Mouse (Mus musculus) right cerebral cortex, adult 18-20 months (tissue): ENCODE results near the gene Hist1h4d.
"Not testable (repeated sequence)": the region's sequence is repeated elsewhere in the genome, so short reads cannot be mapped to it uniquely, and the experiment has no call there.

Experiments used
- DNase-seq: peaks from one replicate; pipeline ENCODE4 v3.0.0; 2022; ENCODE audit warnings: mixed read lengths

The Hist1h4d gene

DNA sequence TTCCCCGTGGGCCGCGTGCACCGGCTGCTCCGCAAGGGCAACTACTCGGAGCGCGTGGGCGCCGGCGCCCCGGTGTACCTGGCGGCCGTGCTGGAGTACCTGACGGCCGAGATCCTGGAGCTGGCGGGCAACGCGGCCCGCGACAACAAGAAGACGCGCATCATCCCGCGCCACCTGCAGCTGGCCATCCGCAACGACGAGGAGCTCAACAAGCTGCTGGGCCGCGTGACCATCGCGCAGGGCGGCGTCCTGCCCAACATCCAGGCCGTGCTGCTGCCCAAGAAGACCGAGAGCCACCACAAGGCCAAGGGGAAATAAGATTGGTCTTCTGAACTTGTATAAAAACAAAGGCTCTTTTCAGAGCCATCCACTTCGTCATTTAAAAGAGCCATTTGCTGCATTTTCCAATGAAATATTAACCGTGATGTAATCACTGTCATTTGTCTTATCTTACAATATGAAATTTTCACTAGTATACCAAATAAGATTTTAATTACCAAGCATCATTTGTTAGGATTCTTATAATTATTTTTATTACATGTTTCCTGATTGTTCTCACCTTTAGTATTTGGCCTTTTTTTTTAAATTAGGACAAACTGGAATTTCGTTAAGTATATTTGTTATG is 6.7 kb upstream of the Hist1h4d start:
- not testable (repeated sequence) for DNase-seq

DNA sequence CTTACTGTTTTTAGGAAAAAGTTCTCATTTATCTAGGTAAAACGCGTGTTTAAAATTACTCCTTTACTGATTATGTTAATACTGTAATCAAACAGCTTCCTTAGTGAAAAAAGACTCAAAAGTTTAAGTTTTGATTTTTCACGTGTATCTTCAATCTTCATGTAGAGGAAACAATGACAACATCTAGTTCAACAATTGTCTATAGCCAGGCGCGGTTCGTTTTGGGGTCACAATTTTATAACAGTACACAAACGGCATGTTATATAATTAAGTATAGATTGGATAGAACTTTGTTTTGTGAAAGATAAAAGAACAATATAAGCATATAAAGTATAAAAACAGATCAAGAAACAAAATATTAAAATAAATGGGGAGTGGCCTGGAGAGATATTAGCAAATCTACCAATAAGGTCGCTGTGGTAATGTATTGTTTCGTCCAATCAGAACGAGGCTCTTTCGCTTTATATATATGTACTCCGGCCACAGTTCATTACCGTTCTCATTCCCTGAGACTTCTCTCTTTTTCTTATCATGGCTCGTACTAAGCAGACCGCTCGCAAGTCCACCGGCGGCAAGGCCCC is 6.0 kb upstream of the Hist1h4d start, which contains the start of gene Hist1h3d:
Gene Hist1h3d, plus strand, starts transcription at position 493 of the 581 bp plus-strand sequence.
- DNase-seq = peak; percentile 72

DNA sequence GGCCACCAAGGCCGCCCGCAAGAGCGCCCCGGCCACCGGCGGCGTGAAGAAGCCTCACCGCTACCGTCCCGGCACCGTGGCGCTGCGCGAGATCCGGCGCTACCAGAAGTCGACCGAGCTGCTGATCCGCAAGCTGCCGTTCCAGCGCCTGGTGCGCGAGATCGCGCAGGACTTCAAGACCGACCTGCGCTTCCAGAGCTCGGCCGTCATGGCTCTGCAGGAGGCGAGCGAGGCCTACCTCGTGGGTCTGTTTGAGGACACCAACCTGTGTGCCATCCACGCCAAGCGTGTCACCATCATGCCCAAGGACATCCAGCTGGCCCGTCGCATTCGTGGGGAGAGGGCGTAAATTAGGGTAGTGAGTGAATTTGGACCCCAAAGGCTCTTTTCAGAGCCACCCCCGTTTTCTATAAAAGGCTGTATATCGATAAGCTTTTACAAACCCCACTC is 5.5 kb upstream of the Hist1h4d start:
- not testable (repeated sequence) for DNase-seq

DNA sequence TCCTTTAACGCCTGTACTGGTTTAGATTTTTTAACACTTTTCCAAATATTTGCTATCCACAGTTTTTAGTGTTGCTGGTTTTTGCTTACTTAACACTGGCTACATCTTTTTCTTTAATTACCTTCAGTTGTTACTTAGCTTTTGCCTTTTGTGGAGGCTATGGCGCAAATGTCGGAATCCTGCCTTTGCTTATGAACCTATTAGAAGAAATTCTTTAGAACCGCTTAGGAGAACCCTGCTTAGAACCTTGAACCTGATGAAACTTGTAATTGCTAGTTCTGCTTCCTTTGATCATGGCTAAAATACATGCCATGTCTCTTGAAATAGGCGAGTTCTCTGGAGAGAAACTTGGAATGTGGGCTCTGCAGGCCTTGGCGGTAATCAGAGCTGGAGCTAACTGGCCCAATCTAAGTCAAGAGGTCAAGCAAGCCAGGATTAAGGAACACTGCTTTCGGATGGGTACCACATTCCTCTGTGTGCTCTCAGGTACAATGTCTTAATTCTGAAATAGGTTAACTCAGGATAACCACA is 5.0 kb upstream of the Hist1h4d start:
- no peak for DNase-seq

DNA sequence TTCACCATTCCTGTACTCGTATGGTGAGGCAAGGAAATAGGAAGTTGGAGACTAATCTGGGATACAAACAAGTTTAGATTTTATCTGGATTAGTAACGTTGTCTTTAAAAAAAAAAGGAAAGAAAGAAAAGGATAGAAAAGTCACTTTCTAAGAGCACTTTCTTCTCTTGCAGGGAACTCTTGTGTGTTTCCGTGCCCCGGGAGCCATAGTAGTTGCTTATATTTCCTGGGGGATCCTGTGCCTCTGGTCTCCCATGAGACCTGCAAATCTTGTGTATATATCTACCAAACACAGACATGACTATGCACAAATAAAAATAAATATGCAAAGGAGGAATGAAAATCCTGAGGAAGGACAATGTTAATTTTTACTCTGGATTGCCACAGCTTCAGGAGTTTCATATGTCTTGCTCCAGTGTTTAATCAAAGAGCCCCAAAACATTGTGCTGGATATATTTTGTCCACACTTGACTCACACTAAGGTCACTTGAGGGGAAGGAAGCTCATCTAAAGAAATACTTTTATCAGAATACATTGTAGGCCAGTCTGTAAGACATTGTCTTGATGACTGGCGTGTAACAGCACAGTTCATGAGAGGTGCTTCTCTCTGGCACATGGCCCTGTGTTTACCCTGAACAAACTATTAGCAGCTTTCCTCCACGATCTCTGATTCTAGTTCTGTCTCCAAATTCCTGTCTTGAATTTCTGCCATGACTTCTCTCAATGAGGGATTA is 4.3 kb upstream of the Hist1h4d start:
- DNase-seq = no peak

DNA sequence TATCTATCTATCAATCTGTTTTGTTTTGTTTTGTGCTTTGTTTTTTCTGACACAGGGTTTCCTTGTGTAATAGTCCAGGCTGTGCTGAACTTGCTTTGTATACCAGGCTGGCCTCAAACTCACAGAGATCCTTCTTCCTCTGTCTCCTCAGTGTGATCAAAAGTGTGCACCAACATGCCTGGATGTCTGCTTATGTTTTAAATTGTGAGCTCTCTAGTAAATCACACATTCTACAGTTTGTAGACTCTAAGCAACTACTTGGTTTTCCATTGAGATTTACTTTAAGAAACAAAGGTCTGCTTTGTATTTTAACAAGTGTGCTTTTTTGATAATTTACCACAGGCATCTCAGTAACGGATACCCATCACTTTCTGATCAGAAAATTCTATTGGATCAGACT is 3.6 kb upstream of the Hist1h4d start:
- no peak for DNase-seq

DNA sequence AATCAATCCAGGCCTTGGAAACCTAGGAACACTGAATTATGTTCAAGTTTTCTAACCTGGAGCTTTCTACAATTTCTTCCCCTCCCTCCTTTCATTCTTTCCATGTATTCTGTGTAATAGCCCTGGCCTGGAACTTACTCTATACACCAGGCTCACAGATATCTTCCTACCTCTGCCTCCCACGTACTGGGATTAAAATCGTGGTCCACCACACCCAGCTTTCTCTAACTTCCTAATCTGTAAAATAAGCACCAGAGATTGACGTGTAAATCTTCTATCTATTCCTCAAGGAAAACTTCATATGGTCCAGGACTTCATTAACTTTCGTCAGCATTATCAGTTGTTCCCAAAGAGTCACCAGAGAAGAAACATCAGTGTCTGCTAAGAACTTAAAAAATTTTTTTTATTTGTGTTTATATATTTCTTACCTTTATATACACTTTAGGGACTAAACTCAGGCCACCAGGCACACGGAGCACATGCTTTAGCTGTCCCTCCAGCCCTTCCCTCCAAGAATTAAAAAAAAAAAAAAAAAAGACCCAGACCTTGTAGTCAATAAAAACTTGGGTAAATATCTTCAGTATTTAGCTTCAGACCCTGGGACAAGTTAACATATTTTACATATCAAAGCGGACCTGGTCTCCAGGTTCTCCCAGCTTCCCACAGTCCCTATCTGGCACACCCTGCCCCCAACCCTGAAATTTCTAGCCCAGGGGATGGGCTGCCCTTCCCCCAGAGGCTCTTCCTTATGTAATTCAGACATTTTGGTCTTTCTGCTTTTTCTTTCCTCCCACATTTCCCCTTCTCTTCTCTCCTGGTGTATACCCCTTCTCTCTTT is 1.0 kb downstream of the Hist1h4d start:
- no peak for DNase-seq

DNA sequence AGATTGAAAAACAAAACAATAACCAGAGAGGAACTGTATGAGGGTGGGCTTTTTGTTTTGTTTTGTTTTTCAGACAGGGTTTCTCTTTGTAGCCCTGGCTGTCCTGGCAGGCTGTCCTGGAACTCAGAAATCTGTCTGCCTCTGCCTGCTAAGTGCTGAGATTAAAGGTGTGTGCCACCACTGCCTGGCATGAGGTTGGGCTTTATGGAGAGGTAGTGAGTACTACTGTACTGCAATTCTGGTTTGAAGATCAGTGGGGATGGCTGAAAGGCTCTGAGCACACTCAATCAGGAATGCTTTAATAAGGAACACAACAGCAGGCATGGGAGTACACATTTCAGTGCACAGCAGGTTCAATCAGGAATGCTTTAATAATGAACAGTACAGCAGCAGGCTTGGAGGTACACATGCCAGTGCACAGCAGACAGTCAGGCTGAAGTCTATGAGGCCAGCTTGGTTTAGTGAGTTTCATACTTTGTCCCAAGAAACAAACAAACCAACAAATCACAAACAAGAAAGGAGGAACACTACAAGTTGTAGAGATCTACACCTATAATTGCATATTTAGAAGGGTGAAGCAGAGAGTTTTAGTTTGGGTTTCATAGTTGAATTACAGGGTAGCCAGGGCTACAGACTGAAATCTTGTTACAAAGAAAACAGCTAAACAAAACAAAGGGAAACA is 2.1 kb downstream of the Hist1h4d start:
- DNase-seq = no peak

DNA sequence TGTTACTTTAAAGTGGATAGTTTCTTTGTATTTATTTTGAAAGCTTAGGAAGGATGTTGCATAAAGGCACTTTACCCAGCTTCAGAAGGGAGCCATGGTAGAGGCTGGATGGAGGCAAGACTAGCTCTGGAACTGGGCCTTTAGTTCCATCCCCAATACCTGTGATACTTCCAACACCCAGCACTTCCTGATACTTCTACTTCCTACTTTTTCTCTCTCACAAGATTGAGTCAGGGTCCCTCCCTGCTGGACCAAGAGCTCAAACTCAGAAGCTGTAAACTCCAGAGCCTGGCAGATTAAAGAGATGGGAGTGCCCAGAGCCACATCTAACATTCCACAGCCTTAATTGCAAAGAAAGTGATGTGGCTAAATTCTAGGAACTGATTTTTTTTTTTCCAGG is 2.9 kb downstream of the Hist1h4d start:
- DNase-seq = no peak

DNA sequence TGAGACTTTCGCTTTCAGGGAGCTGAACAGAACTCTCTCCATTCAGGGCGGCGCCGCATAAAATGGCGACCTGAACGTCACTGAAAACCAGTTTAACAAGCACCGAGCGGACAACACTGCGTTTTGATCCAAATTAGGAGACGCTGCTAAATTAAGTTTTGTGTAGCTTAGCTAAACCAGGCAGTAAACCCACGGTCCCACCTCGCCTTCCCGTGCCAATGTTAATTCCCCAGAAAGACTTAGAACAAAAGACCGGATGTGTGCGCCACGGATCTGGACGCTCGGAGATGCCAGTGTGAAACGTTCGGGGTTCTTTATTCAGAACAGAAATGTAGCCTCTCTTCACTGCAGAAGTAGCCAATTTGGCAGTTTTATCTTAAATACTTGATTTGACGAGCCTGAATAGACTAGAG is 3.6 kb downstream of the Hist1h4d start:
- DNase-seq = peak; percentile 73

DNA sequence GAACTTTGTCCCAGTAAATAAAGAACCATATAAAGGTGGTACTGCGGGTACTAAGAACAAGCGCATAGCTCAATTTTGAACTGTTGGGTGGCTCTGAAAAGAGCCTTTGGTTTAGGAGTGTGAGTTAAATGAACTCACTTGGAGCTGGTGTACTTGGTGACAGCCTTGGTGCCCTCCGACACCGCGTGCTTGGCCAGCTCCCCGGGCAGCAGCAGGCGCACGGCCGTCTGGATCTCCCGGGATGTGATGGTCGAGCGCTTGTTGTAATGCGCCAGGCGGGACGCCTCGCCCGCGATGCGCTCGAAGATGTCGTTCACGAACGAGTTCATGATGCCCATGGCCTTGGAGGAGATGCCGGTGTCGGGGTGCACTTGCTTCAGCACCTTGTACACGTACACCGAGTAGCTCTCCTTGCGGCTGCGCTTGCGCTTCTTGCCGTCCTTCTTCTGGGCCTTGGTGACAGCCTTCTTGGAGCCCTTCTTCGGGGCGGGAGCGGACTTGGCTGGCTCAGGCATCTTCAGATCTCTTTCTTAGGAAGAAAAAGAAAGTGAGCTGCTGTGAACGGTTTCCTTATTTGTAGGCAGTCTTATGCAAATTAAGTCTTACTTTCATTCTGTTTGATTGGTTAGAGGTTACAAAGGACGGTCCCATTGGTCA is 4.2 kb downstream of the Hist1h4d start:
- DNase-seq = peak; percentile 82

DNA sequence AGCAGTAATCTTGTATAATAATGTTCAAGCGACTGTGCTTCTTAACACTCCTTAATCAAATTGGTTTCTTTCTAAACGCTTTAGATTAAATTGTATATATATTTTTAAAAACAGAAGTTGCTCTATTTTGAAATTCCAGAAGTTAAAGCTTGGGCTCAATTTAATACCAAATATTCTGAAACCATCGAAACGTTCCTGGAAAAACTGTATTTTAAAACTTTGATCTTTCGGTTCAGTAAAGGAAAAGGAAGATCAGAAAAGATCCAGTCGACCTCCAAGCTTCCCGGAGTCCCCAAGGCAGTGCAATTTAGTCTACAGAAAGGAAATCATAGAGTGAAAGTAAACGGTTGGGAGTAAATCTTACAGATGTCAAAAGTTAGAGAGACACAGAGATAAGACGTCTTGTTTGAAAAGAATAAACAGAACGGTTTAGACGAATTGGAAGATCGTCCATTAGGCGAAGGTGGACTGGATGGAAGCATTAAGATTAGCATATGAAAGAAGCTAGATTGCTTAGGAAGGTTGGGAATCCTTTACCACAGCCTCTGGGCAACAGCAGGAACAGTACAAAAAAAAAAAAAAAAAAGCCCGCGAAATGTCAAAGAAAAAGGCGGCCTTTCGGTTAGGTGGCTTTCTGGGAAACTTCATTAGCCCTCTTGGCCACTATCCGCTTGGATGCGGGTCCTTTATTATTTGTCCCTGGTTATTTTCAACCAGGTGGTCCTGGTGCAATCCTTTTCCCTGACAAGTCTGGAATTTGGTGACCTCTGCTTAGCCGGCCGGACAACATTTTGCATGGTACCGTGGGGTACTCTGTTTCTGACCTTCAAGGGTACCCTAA is 4.9 kb downstream of the Hist1h4d start:
- DNase-seq = no peak

DNA sequence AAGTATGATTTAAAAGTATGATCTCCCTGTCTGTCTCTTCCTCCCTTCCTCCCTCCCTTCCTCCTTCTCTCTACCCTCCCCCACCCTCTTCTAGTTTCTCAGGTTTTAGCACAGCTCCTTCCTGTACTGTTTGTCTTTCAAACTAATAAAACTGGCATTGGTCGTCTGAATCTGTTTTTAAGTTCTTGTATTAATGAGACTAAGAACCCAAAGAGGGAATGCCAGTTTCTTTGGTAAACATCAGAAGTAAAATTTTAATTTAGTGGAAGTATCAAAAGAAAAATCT is 5.5 kb downstream of the Hist1h4d start:
- DNase-seq = no peak

DNA sequence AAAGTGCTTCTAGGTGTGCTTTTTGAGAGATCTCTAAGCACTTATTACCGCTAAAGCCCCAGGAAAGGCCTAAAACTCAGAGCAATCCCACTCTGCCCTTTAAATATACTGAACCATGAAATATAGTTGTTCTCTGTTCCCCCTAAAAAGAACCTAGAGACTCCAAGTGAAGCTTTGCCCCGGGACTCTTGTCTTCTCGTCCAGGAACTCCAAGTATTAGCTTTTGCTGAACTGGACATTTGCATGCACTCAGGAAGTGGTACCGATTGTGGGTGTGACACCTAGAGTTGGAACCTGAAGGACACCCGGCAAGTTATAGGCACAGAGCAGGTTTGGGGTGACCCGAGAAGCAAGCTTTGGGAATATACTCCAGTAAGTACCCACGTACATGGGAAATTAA is 9.8 kb downstream of the Hist1h4d start:
- DNase-seq = no peak

DNA sequence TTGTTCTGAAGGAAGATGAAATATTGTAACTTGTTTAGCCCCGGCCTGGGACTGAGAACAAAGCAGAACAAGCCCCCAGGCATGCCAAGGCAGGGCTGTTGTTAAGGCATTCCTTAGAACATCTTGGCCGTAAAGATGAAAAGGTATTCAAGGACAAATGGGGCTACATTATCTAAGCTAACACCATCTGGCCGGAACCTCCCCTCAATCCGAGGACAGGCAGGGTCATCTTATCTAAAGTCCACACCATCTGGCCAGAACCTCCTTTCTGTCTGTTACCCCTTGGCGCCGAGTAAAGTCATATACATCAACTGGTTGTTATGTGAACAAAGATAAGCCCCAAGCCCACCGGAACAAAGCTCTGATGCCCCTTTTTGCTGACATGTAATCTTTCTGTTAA is 10.5 kb downstream of the Hist1h4d start:
- not testable (repeated sequence) for DNase-seq

DNA sequence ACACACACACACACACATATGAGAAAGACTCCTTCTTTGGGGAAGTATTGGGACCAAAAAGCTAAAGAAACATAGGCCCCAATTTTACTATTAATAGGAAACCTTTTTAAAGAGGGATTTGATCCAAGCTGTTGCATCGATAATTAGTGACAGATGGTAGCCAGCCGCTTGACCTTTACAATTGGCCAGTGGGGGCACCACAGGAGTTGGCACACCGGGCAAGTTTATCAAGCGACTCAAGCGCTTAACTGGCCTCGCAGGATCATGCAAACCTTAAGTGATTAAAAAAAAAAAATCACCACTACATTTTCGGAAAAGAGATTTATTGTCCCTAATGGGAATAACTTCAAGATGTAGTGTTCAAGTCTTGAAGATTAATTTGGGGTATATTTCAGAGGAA is 11.2 kb downstream of the Hist1h4d start:
- no peak for DNase-seq

DNA sequence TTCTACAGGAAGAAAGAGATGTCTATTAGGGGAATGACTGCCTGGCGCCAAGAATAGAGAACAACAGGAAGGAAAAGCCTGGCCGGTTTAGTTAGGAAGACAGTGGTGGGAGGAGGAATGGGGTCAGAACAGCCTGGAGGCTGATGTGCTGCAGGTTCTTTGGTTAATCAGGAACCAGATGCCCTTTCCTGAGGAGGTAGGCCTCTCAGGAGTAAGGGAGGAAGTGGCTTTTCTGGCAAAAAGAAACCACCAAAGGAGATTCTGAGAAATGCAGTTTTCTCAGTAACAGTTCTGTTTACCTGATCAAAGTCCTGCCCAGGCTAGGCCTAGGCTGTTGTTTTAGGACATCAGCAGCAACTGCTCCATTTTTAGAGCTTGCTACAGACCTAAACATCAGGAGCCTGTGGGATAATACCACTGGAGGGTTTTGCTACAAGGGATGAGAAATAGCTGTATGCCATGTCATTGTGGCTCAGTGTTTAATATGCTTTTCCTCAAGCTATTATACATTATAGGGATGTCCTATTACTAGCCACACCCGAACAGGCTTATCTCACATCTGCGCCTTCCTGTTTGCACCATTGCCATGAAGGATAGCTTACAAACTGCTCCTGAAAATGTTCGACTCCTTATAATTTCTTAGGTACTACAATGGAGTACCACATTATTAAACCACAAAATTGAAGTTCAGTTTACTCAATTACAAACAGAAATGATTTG is 11.8 kb downstream of the Hist1h4d start:
- no peak for DNase-seq

DNA sequence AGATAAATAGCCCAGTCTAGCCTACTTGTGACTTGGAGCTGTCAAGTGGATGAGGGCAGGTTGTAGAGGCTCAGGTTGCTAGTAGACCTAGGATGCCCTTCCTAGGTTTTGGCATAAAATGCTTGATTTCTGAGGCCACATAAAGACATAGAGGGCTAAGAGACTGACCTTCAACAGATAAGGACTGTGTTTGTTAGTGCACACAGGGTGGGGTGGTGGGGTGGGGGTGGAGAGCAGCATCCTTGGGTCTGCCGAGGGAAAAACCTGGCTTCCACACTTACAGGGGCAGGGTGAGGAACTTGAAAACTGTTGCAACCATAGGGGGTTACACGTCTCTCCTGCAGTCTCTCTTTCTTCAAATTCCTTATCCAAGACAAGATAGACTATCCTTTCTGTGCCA is 13.8 kb downstream of the Hist1h4d start:
- DNase-seq = no peak

DNA sequence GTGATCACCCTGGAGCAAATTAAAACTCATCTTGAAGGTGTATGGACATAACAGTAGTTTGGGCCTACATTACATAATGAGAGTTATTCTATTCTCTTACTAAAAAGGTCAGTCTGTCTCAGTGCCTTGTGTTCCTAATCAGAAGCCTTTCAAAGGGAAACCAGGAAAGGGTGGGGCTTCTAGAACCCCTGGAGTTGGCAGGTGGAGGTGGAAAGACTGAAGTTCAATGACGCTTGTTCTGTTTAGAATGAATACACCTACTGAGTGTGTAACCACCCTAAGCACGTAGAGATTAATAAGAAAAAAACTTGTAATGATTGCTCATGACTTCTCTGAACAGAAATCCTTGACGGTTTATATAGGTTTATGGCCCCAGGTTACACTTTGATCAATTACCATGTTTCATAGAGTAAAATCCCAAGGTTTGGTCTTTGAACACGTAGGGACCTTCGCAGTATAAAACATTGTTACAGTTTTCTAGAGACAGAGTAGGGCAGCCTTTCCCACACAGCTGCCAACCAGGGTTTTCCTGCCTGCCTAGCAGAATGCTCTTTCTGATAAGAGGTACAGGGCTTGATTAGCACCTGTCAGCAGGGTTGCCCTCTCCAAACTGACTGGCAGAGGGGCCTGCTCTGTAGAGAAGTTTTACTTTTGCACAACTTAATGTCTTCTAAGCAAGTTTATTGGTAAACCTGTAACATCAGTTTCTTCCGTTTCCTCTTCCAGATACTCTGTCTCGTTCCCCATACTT is 14.4 kb downstream of the Hist1h4d start:
- DNase-seq = no peak

DNA sequence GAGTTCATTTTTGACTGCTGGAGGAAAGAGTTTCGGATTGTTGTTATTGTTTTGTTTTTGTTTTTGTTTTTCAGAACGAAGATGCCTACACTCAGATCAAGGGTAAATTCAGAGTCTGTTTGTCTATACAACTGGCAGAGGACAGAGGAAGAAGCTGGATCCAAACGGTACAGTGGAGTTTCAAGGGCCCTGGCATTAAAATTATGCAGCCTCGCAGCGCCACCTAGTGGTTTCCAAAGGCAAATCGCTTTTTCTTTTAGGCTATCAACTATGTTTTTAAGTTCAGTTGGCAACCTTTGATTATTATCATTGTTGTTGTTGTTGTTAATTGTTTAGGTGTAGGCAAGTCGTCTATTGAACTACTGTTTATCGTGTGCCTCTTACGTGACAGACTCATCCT is 16.6 kb downstream of the Hist1h4d start:
- peak; percentile 66 for DNase-seq
